Mouse (Mus musculus) neural tube, embryonic 11.5 days (tissue): Measurements from ENCODE around the gene Gm10053. TPM values are rescaled to one million over a fixed set of nuclear protein-coding genes. Genes with fewer than 3 reads are reported as not detected.

Source experiments
- ATAC-seq: fragments of 200-750 bp; cut with Nextera tagmentation; 2 replicates; pipeline ENCODE4 v1.8.0; 2017; ENCODE audit warnings: moderate number of reproducible peaks, mild to moderate bottlenecking, moderate TSS enrichment, moderate library complexity; ENCODE audit not compliant: insufficient read depth, low FRiP score, low TSS enrichment
- DNase-seq: peaks from one replicate; pipeline ENCODE4 v3.0.0-alpha.2; 2015; ENCODE audit warnings: low spot score
- H3K27ac ChIP-seq: fragments of 300-500 bp; sonication (generic); 2 replicates; pipeline ENCODE4 v1.5.1; 2014; ENCODE audit warnings: low read depth, mild to moderate bottlenecking, low read length
- H3K27me3 ChIP-seq: fragments of 300-500 bp; sonication (generic); 2 replicates; pipeline ENCODE4 v1.6.1; 2014; ENCODE audit warnings: mild to moderate bottlenecking, low read length, mixed read lengths; ENCODE audit not compliant: control insufficient read depth, insufficient read depth
- H3K36me3 ChIP-seq: fragments of 300-500 bp; sonication (generic); 2 replicates; pipeline ENCODE4 v1.6.1; 2014; ENCODE audit warnings: mild to moderate bottlenecking, low read length, moderate library complexity, mixed read lengths; ENCODE audit not compliant: control insufficient read depth, insufficient read depth
- H3K4me1 ChIP-seq: fragments of 300-500 bp; sonication (generic); 2 replicates; pipeline ENCODE4 v1.6.1; 2014; ENCODE audit warnings: low read length, mixed read lengths; ENCODE audit not compliant: control insufficient read depth, insufficient read depth
- H3K4me2 ChIP-seq: fragments of 300-500 bp; sonication (generic); 2 replicates; pipeline ENCODE4 v1.6.1; 2014; ENCODE audit warnings: low read depth, mild to moderate bottlenecking, moderate library complexity
- H3K4me3 ChIP-seq: fragments of 300-500 bp; sonication (generic); 2 replicates; pipeline ENCODE4 v1.5.1; 2014; ENCODE audit warnings: low read depth, low read length
- H3K9ac ChIP-seq: fragments of 300-500 bp; sonication (generic); 2 replicates; pipeline ENCODE4 v1.6.1; 2014; ENCODE audit warnings: mild to moderate bottlenecking, low read length
- H3K9me3 ChIP-seq: fragments of 300-500 bp; sonication (generic); 2 replicates; pipeline ENCODE4 v1.6.1; 2016; ENCODE audit warnings: low read length; ENCODE audit not compliant: control insufficient read depth
- WGBS: fragments of 180-500 bp; shearing (Covaris S2); extraction: QIAGEN DNeasy Blood & Tissue Kit; methylation state at CpG from one replicate; pipeline ENCODE4 v1.1.7; 2014; 5-methylcytosine and 5-hydroxymethylcytosine counted together
- polyA plus RNA-seq: library from polyadenylated mRNA; unstranded; fragments of >200 nt; fragmentation: Nextera tagmentation; extraction: Ambion mirVana; gene quantifications from 2 replicates; pipeline ENCODE4 v1.2.1, GENCODE M21; 2014

The Gm10053 gene
- polyA plus RNA-seq, 1 experiment from 2014 or later: 284 TPM

GRCm38 (mm10) chr19:24897896-24898736 lies 22.6 kb downstream of the Gm10053 start:
- ATAC-seq: no peak
- Histone ChIP-seq H3K4me3 (no peak overlapping the region), H3K4me1 (peaks cover 12% of the 10 kb centered on the region), H3K27me3 (peaks cover 72% of the 10 kb centered on the region), H3K9me3 (no peaks in the 10 kb centered on the region), H3K9ac (no peak overlapping the region), H3K4me2 (no peak overlapping the region), H3K27ac (no peak overlapping the region), H3K36me3 (no peaks in the 10 kb centered on the region)
- peak; percentile 37 for DNase-seq
- WGBS: 2% methylated on average over 20 of the region's 20 CpGs

GRCm38 (mm10) chr19:24898737-24899577 lies 23.5 kb downstream of the Gm10053 start:
- Histone ChIP-seq H3K36me3 (no peaks in the 10 kb centered on the region), H3K4me2 (peak overlapping the region; percentile 65), H3K27me3 (peaks cover 74% of the 10 kb centered on the region), H3K4me3 (peak overlapping the region; percentile 36), H3K27ac (no peak overlapping the region), H3K9ac (no peak overlapping the region), H3K4me1 (peaks cover 12% of the 10 kb centered on the region), H3K9me3 (no peaks in the 10 kb centered on the region)
- DNase-seq: no peak
- 2% methylated on average over 34 of the region's 34 CpGs for WGBS
- ATAC-seq: no peak

DNA sequence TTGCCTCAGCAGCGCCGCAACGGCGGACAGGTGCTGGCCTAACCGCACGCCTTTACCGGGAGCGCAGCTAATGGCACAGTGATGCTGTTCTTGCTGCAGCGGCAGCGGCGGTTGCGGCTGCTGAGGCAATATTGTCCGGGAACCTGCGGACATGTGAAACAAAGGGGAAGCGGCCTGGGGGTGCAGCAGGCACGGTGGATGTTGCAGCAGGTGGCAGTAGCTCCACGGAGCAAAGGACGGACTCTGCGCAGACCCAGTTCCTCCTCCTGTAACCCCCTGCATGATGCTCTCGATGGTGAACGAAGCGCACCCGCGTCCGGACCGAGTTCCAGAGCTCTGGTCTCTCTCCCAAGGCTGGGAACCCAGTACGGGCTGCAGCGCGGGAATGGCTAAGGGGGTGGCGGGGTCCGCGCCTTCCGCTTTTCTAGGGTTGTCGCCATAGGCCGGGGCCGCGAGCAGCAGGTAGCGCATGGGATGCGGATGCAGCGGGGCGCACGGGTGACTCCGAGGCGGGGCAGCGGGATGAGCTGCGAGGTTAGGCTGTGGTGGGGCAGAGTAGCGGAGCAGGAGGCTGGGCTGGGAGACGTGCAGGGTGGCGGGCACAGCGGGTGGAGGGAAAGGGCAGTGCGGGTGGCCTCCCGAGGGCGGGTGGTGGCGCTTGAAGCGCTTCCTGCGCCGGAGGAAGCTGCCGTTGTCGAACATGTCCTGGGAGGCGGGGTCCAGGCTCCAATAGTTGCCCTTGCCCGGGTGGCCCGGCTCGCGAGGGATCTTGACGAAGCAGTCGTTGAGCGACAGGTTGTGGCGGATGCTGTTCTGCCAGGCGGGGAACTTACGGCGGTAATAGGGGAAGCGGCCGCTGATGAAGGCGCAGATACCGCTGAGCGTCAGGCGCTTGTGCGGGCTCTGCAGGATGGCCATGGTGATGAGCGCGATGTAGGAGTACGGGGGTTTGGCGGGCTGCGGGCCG lies 24.4 kb downstream of the Gm10053 start:
- ATAC-seq: peak; percentile 45; the same call in 1 of the 2 replicates
- Histone ChIP-seq H3K9me3 (no peaks in the 10 kb centered on the region), H3K4me1 (peaks cover 12% of the 10 kb centered on the region), H3K27ac (no peak overlapping the region), H3K4me3 (peak overlapping the region; percentile 36), H3K27me3 (peaks cover 74% of the 10 kb centered on the region), H3K36me3 (no peaks in the 10 kb centered on the region), H3K9ac (no peak overlapping the region), H3K4me2 (peak overlapping the region; percentile 65)
- DNase-seq: peak; percentile 61
- under 1% methylated on average over 84 of the region's 84 CpGs for WGBS

DNA sequence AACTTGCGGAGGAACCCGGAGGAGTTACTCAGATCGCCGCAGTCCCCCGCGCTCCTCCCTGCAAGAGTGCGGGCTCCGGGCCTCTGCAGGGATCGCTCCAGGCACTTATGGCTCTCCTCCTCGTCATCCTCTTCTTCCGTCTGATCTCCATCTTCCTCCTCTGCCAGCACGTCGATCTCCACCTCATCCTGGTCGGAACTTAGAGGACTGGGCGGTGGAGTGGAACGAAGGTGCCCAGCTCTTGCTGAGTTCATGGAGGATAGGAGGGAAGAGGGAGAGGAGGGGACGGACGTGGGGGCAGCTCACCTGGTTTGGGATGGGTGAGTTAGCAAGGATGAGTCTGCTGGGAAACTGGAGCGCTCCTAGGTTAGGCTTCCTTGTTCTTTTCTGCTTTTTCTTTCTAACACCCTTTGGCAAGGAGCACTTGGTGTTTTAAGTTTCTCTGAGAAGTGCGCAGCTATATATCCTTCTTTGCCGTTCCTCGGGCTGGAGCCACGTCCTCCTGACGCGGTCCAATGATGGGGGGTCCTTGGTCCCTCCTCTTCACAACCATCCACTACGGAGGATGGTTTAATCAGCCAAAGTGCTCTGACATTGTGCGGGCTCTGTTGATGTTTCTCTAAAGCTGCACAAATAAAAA lies 25.2 kb downstream of the Gm10053 start, which contains the start of gene Foxd4:
Gene Foxd4, minus strand, starts transcription at position 617 of the 640 bp plus-strand sequence.
- ATAC-seq (no peak), DNase-seq (peak; percentile 51)
- H3K4me1 ChIP-seq: peaks cover 12% of the 10 kb centered on the region
- H3K9ac ChIP-seq: no peak within 1 kb of the TSS
- peak within 1 kb of the TSS; percentile 65 for H3K4me2 ChIP-seq
- peaks cover 70% of the 10 kb centered on the region for H3K27me3 ChIP-seq
- H3K36me3 ChIP-seq: no peaks in the 10 kb centered on the region
- WGBS: 2% methylated on average over 27 of the region's 27 CpGs
- no peak within 1 kb of the TSS for H3K27ac ChIP-seq
- H3K4me3 ChIP-seq: peak within 1 kb of the TSS; percentile 36
- H3K9me3 ChIP-seq: no peaks in the 10 kb centered on the region

GRCm38 (mm10) chr19:24901666-24902065 lies 26.2 kb downstream of the Gm10053 start:
- Histone ChIP-seq H3K4me2 (no peak overlapping the region), H3K36me3 (no peaks in the 10 kb centered on the region), H3K4me3 (no peak overlapping the region), H3K9ac (no peak overlapping the region), H3K9me3 (no peaks in the 10 kb centered on the region), H3K4me1 (peaks cover 12% of the 10 kb centered on the region), H3K27ac (no peak overlapping the region), H3K27me3 (peaks cover 63% of the 10 kb centered on the region)
- no peak for DNase-seq
- no peak for ATAC-seq
- WGBS: 2% methylated on average over 3 of the region's 3 CpGs

GRCm38 (mm10) chr19:24902256-24902655 lies 26.8 kb downstream of the Gm10053 start:
- Histone ChIP-seq H3K9ac (no peak overlapping the region), H3K9me3 (no peaks in the 10 kb centered on the region), H3K36me3 (no peaks in the 10 kb centered on the region), H3K27ac (no peak overlapping the region), H3K27me3 (peaks cover 57% of the 10 kb centered on the region), H3K4me1 (peaks cover 10% of the 10 kb centered on the region), H3K4me2 (no peak overlapping the region), H3K4me3 (no peak overlapping the region)
- ATAC-seq (no peak), DNase-seq (no peak)
- WGBS: 2% methylated on average over 2 of the region's 2 CpGs

DNA sequence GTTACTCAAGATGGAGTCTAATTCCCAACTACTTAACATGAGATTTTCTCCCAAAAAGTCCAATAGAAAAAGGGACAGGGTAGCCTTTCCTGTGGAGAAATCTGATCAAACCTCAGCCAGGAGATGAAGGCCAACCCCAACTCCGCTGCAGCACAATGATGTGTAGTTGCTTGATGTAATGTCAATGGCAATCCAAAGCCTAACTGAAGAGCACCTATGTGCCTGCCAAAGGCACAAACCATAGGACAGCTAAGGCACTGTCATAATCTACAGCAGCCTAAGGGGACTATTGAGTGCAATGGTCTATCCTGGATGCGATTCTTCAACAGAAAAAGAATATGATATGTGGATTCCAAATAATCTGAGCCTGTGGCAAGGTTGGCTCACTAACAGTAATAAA lies 27.3 kb downstream of the Gm10053 start:
- no peaks in the 10 kb centered on the region for H3K36me3 ChIP-seq
- no peak overlapping the region for H3K27ac ChIP-seq
- peaks cover 8% of the 10 kb centered on the region for H3K4me1 ChIP-seq
- 53% methylated on average over 2 of the region's 2 CpGs for WGBS
- no peak for ATAC-seq
- H3K27me3 ChIP-seq: peaks cover 52% of the 10 kb centered on the region
- H3K4me3 ChIP-seq: no peak overlapping the region
- H3K9ac ChIP-seq: no peak overlapping the region
- H3K4me2 ChIP-seq: no peak overlapping the region
- no peaks in the 10 kb centered on the region for H3K9me3 ChIP-seq
- no peak for DNase-seq

- no peak for DNase-seq
- 90% methylated on average over 4 of the region's 6 CpGs for WGBS
- ATAC-seq: no peak
These were observed 32.2 kb downstream of the Gm10053 start for GRCm38 (mm10) chr19:24907655-24908054.

More at GRCm38 (mm10) chr19:24907655-24908054, 32.2 kb downstream of the Gm10053 start:
- H3K4me1 ChIP-seq: no peaks in the 10 kb centered on the region
- no peaks in the 10 kb centered on the region for H3K9me3 ChIP-seq
- no peak overlapping the region for H3K4me3 ChIP-seq
- no peaks in the 10 kb centered on the region for H3K36me3 ChIP-seq
- no peak overlapping the region for H3K4me2 ChIP-seq
- no peak overlapping the region for H3K9ac ChIP-seq
- no peak overlapping the region for H3K27ac ChIP-seq
- H3K27me3 ChIP-seq: peaks cover 7% of the 10 kb centered on the region
